Mouse (Mus musculus) brain, embryonic 18.5 days (tissue): ENCODE results near the gene Zcchc4.
"Not testable (repeated sequence)": the region's sequence is repeated elsewhere in the genome, so short reads cannot be mapped to it uniquely, and the experiment has no call there.

Experiments used
- DNase-seq: peaks from one replicate; pipeline ENCODE4 v3.0.0-alpha.2; 2012; ENCODE audit warnings: low read depth, low spot score

Zcchc4 gene

GRCm38 (mm10) chr5:52775237-52775636 lies at the start of gene Zcchc4:
Gene Zcchc4 (plus strand): TSS chr5:52775409.
- DNase-seq: no peak

DNA sequence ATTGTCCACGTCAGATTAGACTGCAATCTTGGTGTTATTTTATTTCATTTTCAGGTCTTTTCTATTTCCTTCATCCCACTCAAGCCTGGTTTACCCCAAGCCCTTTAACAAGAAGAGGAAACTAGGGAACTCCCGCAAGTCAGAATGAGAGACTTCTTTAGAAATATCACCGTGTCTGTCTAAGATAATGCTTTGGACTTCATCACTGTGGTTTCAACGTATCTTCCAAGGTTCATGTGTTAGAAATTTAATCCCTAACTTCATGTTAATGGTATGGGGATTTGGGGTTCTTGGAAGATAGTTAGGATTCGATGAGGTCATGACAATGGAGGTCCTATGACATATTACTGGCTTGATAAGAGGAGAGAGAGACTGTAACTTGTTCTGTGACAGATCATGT lies 47.5 kb upstream of the Zcchc4 start:
- no peak for DNase-seq

DNA sequence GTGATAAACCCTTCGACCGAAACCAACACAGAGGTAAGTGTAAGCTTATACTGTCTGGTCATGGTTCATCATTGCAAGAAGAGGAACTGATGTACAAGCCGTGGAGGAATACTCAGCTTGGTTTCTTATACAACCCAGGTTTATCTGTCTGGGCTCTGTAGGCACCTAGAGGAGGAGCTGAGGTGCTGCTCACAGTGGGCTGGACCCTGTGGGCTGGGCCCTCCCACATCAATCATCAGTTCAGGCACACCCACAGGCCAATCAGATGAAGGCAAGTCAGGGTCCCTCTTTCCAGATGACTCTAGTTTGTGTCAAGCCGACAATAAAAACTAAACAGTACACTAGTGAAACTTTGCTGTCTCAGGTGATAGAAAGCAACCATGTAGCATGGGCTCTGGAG lies 42.4 kb upstream of the Zcchc4 start:
- DNase-seq: no peak

GRCm38 (mm10) chr5:52736046-52736445 lies 39.2 kb upstream of the Zcchc4 start:
- DNase-seq: no peak

- no peak for DNase-seq
Measured at GRCm38 (mm10) chr5:52741391-52742111, 33.7 kb upstream of the Zcchc4 start, which contains the start of gene Pi4k2b. Gene Pi4k2b (plus strand): TSS chr5:52741574.

GRCm38 (mm10) chr5:52742112-52742813 lies 32.9 kb upstream of the Zcchc4 start:
- DNase-seq: no peak

DNA sequence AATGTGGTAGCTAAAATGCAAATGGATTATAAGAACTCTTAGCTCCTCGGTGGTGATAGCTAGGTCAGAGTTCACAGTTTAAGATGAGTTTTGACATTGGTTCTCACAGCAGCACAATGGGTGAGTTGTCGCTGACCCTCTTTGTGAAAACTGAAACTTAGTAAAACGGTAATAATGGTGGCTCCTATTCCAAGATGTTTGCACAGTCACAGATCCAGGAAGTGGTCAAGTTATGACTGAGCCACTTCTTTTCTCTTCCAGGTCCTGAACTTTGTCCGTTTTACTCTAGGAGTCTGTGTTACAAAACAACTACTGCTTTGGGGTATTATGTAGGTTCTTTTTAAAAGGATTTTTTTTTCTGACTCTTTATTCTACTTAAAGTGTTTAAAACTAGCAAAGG lies 32.0 kb upstream of the Zcchc4 start:
- DNase-seq: no peak

GRCm38 (mm10) chr5:52746920-52747319 lies 28.3 kb upstream of the Zcchc4 start:
- DNase-seq: no peak

GRCm38 (mm10) chr5:52748732-52749131 lies 26.5 kb upstream of the Zcchc4 start:
- DNase-seq: no peak

DNA sequence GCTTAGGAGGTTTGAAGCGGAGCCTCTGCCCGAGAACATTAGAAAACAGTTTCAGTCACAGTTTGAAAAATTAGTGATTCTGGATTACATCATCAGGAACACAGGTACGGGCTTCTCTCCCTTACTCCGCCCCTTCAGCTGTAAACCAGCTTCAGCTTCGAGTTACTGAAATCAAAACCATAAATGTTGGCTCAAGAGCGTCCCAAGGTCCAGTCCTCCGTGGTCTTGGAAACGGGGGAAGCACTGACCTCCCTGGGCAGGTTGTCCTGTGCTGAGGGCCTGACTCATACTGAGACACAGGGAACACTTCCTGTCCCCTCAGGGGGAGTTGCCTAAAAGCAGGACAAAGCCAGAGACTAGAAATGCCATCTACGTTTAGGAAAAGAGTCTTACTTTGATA lies 22.1 kb upstream of the Zcchc4 start:
- no peak for DNase-seq

DNA sequence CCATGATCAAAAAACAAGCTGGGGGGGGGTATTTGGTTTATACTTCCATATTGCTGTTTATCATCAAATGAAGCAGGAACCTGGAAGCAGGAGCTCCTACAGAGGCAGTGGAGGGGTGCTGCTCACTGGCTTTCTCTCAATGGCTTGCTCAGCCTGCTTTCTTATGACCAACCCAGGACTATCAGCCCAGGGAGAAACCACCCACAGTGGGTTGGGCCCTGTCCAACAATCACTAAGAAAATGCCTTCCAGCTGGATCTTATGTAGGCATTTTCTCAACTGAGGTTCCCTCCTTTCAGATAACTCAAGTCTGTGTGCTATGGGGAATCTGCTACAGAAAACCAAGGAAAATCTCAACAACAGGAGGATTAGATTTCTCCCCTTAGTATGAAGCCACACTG lies 21.0 kb upstream of the Zcchc4 start:
- DNase-seq: no peak

GRCm38 (mm10) chr5:52755337-52755736 lies 19.9 kb upstream of the Zcchc4 start:
- no peak for DNase-seq

GRCm38 (mm10) chr5:52755989-52756388 lies 19.2 kb upstream of the Zcchc4 start:
- DNase-seq: no peak

GRCm38 (mm10) chr5:52762586-52762985 lies 12.6 kb upstream of the Zcchc4 start:
- no peak for DNase-seq

DNA sequence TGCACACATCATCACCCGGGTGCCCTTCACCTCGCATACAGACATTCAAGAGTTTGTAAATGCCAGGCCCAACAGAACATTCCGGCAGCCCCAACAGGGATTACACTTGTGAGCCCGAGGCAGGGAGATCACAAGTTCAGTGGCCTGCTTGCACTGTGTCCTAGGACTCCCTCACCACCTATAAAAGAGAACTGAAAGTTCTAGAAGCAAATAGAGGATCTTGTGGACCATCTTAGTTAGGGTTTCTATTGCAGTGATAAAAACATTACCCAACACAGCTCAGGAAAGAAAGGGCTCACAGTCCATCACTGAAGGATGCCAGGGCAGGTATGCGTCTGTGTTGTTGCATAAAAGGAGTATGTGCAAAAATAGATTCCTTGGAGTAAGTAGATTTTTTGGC lies 942 bp upstream of the Zcchc4 start:
- DNase-seq: no peak

- DNase-seq: not testable (repeated sequence)
Measured at GRCm38 (mm10) chr5:52776466-52777354, 1.5 kb downstream of the Zcchc4 start.

DNA sequence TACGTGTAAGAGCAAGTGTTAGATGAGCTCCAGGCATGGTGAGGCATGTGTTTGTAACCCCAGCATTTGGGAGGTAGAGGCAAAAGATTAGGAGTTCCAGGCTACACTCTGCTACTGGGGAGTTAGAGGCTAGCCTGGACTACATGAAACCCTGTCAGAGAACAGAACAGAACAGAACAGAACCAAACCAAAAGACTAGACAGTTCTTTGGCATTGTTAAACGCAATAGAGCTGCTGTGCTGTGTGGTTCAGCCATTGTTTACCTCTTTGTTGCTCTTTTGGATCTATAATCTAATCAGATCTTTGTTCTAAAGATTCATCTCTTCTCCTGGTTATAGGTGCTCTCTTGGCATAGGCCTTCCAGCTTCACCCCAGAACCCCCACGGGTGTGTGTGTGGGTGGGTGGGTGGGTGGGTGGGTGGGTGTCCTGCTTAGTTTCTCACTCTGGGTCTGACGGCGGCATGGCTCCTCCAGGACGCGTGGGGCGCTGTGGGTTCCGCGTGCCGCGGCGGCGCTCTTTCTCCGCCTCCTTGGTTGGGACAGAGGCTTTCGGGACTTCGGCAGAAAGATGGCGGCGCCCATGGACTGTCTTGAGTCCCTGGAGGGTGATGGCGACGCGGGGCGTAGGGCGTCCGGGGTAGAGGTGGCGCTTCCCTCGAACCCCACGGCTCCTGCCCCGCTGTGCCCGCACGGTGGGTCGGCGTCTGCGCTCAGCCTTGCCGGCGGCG lies 7.5 kb downstream of the Zcchc4 start:
- peak; percentile 78 for DNase-seq

- DNase-seq: no peak
Measured at GRCm38 (mm10) chr5:52783251-52783620, 8.0 kb downstream of the Zcchc4 start.

DNA sequence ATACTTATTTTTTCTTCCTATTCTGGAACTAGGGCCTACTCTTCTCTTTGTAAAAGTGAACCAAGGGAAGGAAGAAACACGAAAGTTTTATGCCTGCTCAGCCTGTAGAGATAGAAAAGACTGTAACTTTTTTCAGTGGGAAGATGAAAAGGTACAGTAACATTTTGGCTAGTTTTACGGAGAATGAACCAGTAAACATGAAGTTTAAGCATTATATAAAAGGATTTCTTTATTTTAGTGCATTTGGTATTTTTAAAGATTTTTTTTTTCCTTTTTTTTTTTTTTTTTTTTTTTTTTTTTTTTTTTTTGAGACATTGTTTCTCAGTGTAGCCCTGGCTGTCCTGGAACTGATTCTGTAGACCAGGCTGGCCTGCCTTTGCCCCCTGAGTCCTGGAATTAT lies 8.7 kb downstream of the Zcchc4 start:
- DNase-seq: no peak

- DNase-seq: no peak
Measured at GRCm38 (mm10) chr5:52786556-52787322, 11.5 kb downstream of the Zcchc4 start.

- DNase-seq: no peak
Measured at GRCm38 (mm10) chr5:52793230-52793629, 18.0 kb downstream of the Zcchc4 start.
